Mouse (Mus musculus) erythroblast, embryonic 14.5 days (primary cell): Measurements from ENCODE around the gene Fam129c.

Experiments
- GATA1 ChIP-seq: IDR thresholded peaks from 2 replicates; pipeline ENCODE4 v1.6.1; 2012; ENCODE audit warnings: low read length, inconsistent platforms, mixed read lengths
- TAL1 ChIP-seq: IDR thresholded peaks from 3 replicates; pipeline ENCODE4 v1.6.1; 2012; ENCODE audit warnings: low read length, inconsistent platforms, mixed read lengths

DNA sequence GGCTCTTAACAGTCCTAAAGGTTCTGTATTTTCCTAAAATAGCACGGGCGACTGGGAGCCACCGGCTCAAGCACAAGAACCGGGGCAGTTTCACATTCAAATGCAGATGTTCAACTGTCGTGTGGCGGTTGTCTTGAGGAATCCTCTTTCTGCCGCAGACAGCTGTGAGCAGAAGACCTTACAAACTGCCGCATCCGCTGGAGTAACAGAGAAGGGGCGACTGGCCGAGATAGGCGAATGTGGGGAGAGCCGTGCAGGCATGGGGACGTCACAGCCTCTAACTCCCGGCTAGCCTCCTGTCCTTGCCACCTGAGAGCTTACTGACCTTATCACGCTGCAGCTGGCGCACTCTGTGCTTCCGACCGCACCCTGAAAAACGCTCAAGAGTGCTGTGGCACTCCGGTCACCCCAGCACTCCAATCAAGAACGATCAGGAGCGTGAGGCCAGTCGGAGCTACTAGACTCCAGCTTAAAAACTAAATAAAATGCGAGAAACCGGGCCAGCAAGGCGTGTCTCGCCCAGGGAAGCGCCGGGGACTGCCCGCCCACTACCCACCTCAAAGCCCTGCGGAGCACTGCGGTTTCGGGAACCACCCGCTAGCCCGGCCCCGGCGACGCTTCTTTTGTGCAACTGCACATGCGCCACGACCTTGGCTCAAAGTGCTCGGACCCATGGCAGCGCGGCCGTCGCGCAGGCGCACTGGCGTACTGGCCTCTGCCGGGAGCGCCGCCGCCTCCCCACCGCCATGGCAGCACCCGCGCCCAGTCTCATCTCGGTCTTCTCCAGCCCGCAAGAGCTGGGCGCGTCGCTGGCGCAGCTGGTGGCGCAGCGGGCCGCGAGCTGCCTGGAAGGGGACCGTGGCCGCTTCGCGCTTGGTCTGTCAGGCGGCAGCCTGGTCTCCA lies 5.7 kb upstream of the Fam129c start, which contains the start of gene Pgls:
- TF ChIP-seq TAL1 (peak; percentile 55), GATA1 (peak; percentile 47; the same call in 1 of the 2 replicates)
